Mouse (Mus musculus): ENCODE results near the gene Adam22. TPM values are rescaled to one million over a fixed set of nuclear protein-coding genes. Genes with fewer than 3 reads are reported as not detected.
"Not testable (repeated sequence)": the region's sequence is repeated elsewhere in the genome, so short reads cannot be mapped to it uniquely, and the experiment has no call there.

The Adam22 gene
- total RNA-seq, 2 experiments from 2014 or later = 1.3 to 2.3 TPM

GRCm38 (mm10) chr5:8056141-8057017 lies 311.6 kb downstream of the Adam22 start:
- peak; percentile 78 for DNase-seq

GRCm38 (mm10) chr5:8055721-8056129 lies 312.2 kb downstream of the Adam22 start:
- no peak for DNase-seq

- peak; percentile 29 for DNase-seq
Observed at GRCm38 (mm10) chr5:8053827-8054226, 314.1 kb downstream of the Adam22 start.

GRCm38 (mm10) chr5:8045855-8046254 lies 322.1 kb downstream of the Adam22 start, which contains the start of gene Sri:
Gene Sri (plus strand): TSS chr5:8046078.
- no peak for DNase-seq

GRCm38 (mm10) chr5:8034596-8034995 lies 333.4 kb downstream of the Adam22 start:
- DNase-seq = not testable (repeated sequence)

Small RNA genes lying within 50 kb of the gene (microRNA-seq; reads per million reads assigned to microRNA genes)
- gene Gm24196 (ENCODE audit: borderline replicate concordance in 2 of 2) = 0 reads per million in 2 experiments

Other genes with a start within 250 kb of the Adam22 start
- gene Dbf4, start 54.6 kb upstream of the Adam22 start, total RNA-seq (2021) = under 1 TPM; 0.59 to 0.96 TPM
- 1 to 10 TPM; 3.7 to 4.1 TPM for gene Slc25a40, start 54.7 kb upstream of the Adam22 start, total RNA-seq (2021)